Mouse (Mus musculus): ENCODE data around the gene Ntrk3. TPM values are rescaled to one million over a fixed set of nuclear protein-coding genes. Genes with fewer than 3 reads are reported as not detected.

The Ntrk3 gene
- polyA plus RNA-seq, 1 experiment from 2014 or later = 0.12 TPM

DNA sequence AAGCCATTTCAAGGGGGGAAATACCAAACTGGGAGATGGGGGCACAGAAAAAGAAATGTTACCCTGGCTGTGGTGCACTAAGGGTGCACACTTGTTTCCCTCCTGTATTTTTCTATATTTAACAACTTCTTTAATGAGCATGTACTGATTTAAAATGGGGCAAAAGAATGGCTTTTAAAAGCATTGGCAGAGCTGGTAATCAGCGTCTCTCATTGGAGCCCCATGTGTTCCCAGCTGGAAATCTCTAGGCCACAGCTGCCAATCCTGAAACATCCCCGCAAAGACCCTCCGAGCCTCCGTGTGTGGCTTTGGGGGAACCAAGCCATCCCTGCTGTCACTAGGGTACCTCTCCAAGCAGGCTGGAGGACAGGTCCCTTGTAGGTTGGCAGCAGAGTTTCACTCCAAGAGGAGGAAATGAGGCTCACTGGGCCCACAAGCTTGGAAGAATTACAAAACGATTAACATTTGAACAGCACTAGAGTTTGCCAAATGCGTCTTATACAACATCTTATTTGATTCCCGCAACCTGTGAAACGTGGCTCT, 16.7 kb upstream of the Ntrk3 start:
- Histone ChIP-seq H3K9ac (no peak overlapping the region), H3K27me3 (no peaks in the 10 kb centered on the region), H3K4me1 (replicated peaks) (no peaks in the 10 kb centered on the region), H3K36me3 (replicated peaks) (no peaks in the 10 kb centered on the region), H3K27ac (replicated peaks) (no peak overlapping the region), H3K9me3 (replicated peaks) (no peaks in the 10 kb centered on the region), H3K4me2 (no peak overlapping the region), H3K4me3 (replicated peaks) (no peak overlapping the region)
- 62% methylated on average over 8 of the region's 8 CpGs for WGBS (ENCODE audit: insufficient replicate concordance)
- ATAC-seq (ENCODE audit: insufficient read depth) = no peak

DNA sequence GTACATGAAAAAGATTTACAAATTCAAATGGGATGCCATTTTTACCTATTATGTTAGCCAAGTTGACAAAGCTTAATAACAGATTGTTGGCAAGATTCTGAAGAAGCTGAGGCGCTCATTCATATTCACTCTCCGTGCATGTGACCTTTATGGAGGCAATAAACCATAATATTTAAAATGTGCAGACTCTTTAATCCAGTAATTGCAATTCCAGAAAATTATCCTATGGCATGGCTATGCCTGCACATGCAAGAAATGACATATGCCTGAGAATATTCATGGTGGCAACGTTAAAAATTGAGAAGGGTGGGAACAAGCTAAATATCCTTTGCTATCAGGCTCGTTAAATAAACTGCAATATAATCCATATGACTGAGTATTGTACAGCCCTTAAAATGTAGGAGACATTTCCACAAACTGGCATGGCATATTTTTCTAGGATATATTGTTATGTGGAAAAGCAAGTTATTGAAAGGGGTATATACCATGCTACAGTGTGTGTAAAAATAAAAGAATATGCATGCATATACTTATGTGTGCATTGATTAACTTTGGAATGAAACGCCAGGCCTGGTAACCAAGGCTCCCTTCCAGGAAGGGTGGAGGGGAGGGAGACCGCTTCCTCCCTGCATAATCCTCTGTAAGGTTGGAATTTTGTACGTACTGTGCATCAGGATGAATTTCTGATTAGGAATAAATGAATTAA, 16.1 kb upstream of the Ntrk3 start:
- Histone ChIP-seq H3K36me3 (replicated peaks) (no peaks in the 10 kb centered on the region), H3K27ac (replicated peaks) (no peak overlapping the region), H3K4me3 (replicated peaks) (no peak overlapping the region), H3K4me1 (replicated peaks) (no peaks in the 10 kb centered on the region), H3K9me3 (replicated peaks) (no peaks in the 10 kb centered on the region), H3K4me2 (no peak overlapping the region), H3K27me3 (no peaks in the 10 kb centered on the region), H3K9ac (no peak overlapping the region)
- WGBS (ENCODE audit: insufficient replicate concordance) = 62% methylated on average over 7 of the region's 7 CpGs
- no peak for ATAC-seq (ENCODE audit: insufficient read depth)

DNA sequence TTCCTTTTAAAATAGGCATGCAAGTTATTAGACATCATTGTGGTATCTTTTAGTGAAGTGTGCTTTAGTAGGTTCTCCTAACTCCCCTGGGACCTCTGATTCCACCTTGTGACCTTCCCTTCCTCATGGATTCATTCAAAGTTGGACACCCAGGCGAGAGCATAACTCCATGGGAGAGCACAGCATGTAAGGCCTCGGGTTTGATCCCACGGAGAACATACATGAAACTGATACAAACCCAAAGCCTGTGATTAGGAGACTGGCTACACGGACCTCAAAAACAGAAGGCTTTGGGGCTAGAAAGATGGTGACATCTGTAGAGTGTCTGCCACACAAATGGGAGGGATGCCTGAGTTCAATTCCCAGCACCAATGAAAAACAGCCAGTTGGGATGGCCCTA, 15.1 kb upstream of the Ntrk3 start:
- H3K9ac ChIP-seq = no peak overlapping the region
- no peaks in the 10 kb centered on the region for H3K9me3 ChIP-seq (replicated peaks)
- H3K27ac ChIP-seq (replicated peaks) = no peak overlapping the region
- no peak overlapping the region for H3K4me2 ChIP-seq
- no peak overlapping the region for H3K4me3 ChIP-seq (replicated peaks)
- H3K4me1 ChIP-seq (replicated peaks) = no peaks in the 10 kb centered on the region
- no peak for ATAC-seq (ENCODE audit: insufficient read depth)
- WGBS (ENCODE audit: insufficient replicate concordance) = 66% methylated on average over 4 of the region's 4 CpGs
- H3K36me3 ChIP-seq (replicated peaks) = no peaks in the 10 kb centered on the region
- no peaks in the 10 kb centered on the region for H3K27me3 ChIP-seq

DNA sequence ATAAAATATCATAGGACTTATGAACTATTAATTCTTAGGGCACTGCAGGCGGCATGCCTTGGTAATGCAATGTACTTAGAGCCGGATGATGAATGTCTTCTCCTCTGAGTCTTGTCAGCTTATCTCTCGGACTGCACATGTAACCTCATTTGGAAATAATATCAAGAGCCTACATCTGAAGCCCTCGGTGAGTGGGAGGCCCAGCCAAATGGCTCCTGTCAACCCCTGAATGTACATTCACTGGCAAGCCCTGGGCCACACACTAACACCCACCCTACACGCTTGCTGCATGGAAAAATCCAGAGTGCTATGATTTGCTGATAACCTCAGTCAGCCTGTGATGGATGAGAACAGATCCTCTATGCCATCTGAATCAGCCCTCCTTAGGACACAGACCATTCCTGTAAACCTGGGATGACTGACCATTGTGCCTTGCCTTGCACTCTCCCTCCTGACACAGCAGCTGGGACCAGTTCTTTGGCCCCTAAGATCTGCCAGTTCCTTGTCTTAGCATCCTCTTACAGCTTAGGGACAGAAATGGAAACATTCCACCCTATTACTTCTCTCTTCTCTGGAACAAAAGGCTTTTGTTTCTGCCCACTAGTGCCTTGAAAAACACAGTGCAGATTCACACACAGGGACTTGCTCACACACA, 6.0 kb upstream of the Ntrk3 start:
- no peaks in the 10 kb centered on the region for H3K27me3 ChIP-seq
- no peak overlapping the region for H3K4me3 ChIP-seq (replicated peaks)
- WGBS (ENCODE audit: insufficient replicate concordance) = 33% methylated on average over 5 of the region's 5 CpGs
- H3K4me1 ChIP-seq (replicated peaks) = no peaks in the 10 kb centered on the region
- no peak overlapping the region for H3K9ac ChIP-seq
- no peak overlapping the region for H3K27ac ChIP-seq (replicated peaks)
- ATAC-seq (ENCODE audit: insufficient read depth) = no peak
- H3K9me3 ChIP-seq (replicated peaks) = no peaks in the 10 kb centered on the region
- H3K4me2 ChIP-seq = no peak overlapping the region
- H3K36me3 ChIP-seq (replicated peaks) = no peaks in the 10 kb centered on the region

DNA sequence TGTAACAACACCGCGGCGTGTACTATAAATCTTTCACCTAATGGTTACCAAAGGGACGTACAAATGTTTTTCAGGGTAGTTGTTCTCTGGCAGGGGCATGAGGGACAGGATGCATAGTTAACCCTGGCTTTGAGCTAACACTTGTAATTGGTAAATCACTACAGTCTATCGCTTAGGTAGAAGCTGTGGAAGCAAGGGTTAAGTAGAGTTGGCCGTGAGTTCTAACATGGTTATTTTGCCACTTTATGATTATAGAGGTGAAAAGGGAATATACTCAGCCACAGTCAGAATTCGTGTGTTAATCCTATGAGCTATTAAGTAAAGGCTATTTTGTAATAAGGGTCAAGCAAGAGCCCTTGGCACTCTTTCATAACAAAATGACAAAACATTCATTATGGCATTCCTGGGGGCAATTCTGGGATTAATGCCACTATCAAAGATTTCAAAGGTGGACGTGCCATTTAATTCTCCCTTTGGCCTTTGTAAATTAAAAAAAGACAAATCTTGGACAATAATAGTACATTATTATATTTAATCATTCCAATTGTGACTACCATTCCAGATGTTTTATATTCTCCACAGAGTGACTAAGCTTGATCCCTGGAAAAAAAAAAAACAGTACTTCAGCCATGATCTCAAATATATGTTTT, 1.7 kb upstream of the Ntrk3 start:
- H3K36me3 ChIP-seq (replicated peaks) = no peaks in the 10 kb centered on the region
- no peak overlapping the region for H3K9ac ChIP-seq
- H3K9me3 ChIP-seq (replicated peaks) = no peaks in the 10 kb centered on the region
- 66% methylated on average over 8 of the region's 8 CpGs for WGBS (ENCODE audit: insufficient replicate concordance)
- no peak overlapping the region for H3K27ac ChIP-seq (replicated peaks)
- H3K4me3 ChIP-seq (replicated peaks) = no peak overlapping the region
- ATAC-seq (ENCODE audit: insufficient read depth) = no peak
- no peak overlapping the region for H3K4me2 ChIP-seq
- H3K4me1 ChIP-seq (replicated peaks) = no peaks in the 10 kb centered on the region
- H3K27me3 ChIP-seq = no peaks in the 10 kb centered on the region

DNA sequence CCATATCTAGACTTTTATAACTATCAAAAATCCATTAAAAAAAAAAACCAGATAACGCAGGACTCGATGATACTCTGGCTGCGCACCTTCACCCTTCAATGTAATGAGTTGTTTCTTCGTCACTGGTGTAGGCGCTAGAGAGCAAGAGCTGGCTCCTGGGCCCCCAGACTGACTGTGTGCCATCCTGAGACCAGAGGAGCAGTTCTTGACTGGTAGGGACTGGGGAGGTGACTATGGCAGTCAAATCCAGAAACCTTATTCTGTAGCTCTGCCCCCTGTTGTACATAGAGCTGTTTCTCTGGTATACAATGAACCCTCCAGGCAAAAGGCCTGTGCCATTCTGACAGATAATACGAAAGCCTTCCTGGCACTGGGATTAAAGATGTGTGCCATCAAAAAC, 616 bp downstream of the Ntrk3 start:
- H3K9ac ChIP-seq = no peak overlapping the region
- H3K27ac ChIP-seq (replicated peaks) = no peak overlapping the region
- no peak overlapping the region for H3K4me2 ChIP-seq
- H3K9me3 ChIP-seq (replicated peaks) = no peaks in the 10 kb centered on the region
- WGBS (ENCODE audit: insufficient replicate concordance) = 78% methylated on average over 6 of the region's 6 CpGs
- H3K4me3 ChIP-seq (replicated peaks) = no peak overlapping the region
- H3K27me3 ChIP-seq = no peaks in the 10 kb centered on the region
- no peaks in the 10 kb centered on the region for H3K4me1 ChIP-seq (replicated peaks)
- no peak for ATAC-seq (ENCODE audit: insufficient read depth)
- no peaks in the 10 kb centered on the region for H3K36me3 ChIP-seq (replicated peaks)

DNA sequence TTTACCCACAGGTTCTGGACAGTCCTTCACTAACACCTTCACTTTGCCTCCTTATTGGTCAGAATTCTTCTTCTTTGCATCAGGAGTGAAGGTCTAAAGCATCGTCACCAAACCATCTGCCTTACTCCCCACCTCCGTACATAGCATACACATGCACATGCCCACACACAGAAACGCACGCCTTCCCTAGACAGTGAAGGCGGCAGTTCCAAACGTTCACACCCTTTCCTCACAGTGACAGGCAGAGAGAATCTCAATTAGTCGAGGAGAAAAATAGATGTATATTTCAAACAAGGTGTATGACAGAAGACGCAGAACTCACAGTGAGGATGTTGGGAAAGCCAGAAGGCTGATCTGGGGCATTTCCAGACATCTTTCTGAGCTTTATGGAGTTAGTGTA, 6.4 kb downstream of the Ntrk3 start:
- no peak for ATAC-seq (ENCODE audit: insufficient read depth)
- H3K27ac ChIP-seq (replicated peaks) = no peak overlapping the region
- H3K27me3 ChIP-seq = no peaks in the 10 kb centered on the region
- no peak overlapping the region for H3K9ac ChIP-seq
- H3K4me2 ChIP-seq = no peak overlapping the region
- H3K36me3 ChIP-seq (replicated peaks) = no peaks in the 10 kb centered on the region
- no peaks in the 10 kb centered on the region for H3K9me3 ChIP-seq (replicated peaks)
- H3K4me3 ChIP-seq (replicated peaks) = no peak overlapping the region
- WGBS (ENCODE audit: insufficient replicate concordance) = 64% methylated on average over 8 of the region's 8 CpGs
- no peaks in the 10 kb centered on the region for H3K4me1 ChIP-seq (replicated peaks)

DNA sequence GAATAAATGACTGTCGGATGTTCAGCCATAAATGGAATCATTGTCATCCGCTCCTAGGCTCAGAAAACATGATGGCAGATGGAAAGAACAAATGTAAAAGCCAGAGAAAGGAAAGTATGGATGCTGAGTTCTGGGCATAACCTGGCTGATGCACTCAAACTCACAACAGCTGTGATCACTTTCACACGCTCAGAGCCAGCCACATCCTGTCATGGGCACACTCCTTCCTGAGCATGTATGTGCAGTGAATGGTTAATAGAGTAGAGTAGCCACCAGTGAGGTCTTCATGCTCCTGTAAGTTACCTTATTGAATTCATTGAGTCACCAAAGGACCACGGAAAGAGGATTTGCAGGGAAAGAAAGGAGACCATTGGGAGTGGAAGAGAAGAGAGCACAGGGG, 13.2 kb downstream of the Ntrk3 start:
- Histone ChIP-seq H3K9me3 (replicated peaks) (no peaks in the 10 kb centered on the region), H3K4me2 (no peak overlapping the region), H3K27ac (replicated peaks) (no peak overlapping the region), H3K36me3 (replicated peaks) (no peaks in the 10 kb centered on the region), H3K4me3 (replicated peaks) (no peak overlapping the region), H3K27me3 (no peaks in the 10 kb centered on the region), H3K9ac (no peak overlapping the region), H3K4me1 (replicated peaks) (no peaks in the 10 kb centered on the region)
- WGBS (ENCODE audit: insufficient replicate concordance) = 52% methylated on average over 4 of the region's 4 CpGs
- no peak for ATAC-seq (ENCODE audit: insufficient read depth)

DNA sequence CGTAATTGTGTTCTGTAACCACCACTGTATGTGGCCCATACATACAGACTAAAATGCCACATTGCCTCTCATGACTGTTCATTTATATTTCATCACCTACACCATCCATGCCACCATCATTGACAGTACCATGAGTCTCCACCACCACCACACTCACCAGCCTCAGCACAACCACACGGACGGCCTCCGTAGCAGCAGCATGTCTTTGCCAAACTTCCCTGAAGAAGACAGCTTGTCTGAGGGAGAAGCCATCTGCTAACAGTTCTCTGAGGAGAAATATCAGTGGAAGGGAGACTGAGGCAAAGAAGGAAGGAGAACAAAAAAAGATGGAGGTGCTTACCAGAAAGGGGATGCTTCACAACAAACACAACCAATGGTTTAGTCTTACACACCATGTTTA, 15.8 kb downstream of the Ntrk3 start:
- Histone ChIP-seq H3K27ac (replicated peaks) (no peak overlapping the region), H3K4me2 (no peak overlapping the region), H3K4me1 (replicated peaks) (no peaks in the 10 kb centered on the region), H3K9me3 (replicated peaks) (no peaks in the 10 kb centered on the region), H3K36me3 (replicated peaks) (no peaks in the 10 kb centered on the region), H3K4me3 (replicated peaks) (no peak overlapping the region), H3K27me3 (no peaks in the 10 kb centered on the region), H3K9ac (no peak overlapping the region)
- no peak for ATAC-seq (ENCODE audit: insufficient read depth)
- WGBS (ENCODE audit: insufficient replicate concordance) = 79% methylated on average over 4 of the region's 4 CpGs

DNA sequence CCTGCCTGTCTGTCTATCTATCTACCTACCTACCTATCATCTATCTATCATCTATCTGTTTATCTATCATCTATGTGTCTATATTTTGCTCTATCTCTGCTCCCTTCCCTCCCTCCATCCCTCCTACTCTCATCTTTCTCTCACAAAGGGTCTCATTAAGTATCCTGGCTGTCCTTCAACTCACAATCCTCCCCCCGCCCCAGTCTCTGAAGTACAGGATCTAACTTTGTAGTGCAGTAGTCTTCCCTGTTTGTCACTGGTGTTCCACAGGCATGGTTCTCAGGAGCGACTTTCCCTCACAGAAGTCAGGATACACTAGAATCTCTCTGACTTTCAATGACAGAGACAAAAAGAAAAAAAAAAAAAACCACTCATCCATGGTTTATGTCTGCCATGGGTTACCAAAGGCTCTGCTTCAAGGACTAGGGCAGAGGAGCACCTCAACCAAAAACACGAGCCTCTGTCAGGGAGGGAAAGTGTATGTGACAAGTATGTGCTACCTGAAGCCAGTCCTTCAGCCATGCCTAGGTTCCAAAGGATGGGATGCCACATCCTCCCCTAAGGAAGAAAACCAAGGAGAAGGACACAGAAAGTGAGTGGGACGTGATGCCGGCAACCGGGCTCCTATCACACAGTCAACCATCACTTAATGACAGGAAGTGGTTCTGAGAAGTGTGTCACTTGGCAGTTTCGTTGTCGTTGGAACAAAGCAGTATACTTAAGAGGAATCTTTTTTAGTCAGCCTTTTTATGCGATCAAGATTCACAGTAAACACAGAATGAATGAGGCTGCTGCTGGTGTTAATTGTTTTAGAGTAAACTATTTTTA, 16.6 kb downstream of the Ntrk3 start:
- no peaks in the 10 kb centered on the region for H3K4me1 ChIP-seq (replicated peaks)
- no peak overlapping the region for H3K4me3 ChIP-seq (replicated peaks)
- H3K27ac ChIP-seq (replicated peaks) = no peak overlapping the region
- no peaks in the 10 kb centered on the region for H3K9me3 ChIP-seq (replicated peaks)
- 21% methylated on average over 9 of the region's 9 CpGs for WGBS (ENCODE audit: insufficient replicate concordance)
- H3K27me3 ChIP-seq = no peaks in the 10 kb centered on the region
- H3K36me3 ChIP-seq (replicated peaks) = no peaks in the 10 kb centered on the region
- no peak for ATAC-seq (ENCODE audit: insufficient read depth)
- no peak overlapping the region for H3K4me2 ChIP-seq
- H3K9ac ChIP-seq = no peak overlapping the region

Data from liver, embryonic 15.5 days (tissue).